ENCODE assay signal across 8 mouse cellular contexts in genomic region chr4:37361254-37361653, GRCm38 (mm10).
"Had no signal": no experiment of that assay in that cellular context is flagged by ENCODE, and none has a peak within 500 bp of the region (broad histone marks: within the 10 kb centered on the region; RNA-seq: fewer than 3 reads in every experiment).

No protein-coding gene starts in this region.

- DNase-seq: lung, adult 18-20 months; lung, embryonic 14.5 days; lung, postnatal 10 days; lung, postnatal 4 days; right cerebral cortex, postnatal 14 days; thymus, adult 2 months; thymus, postnatal 25 days; thymus, postnatal 4 days had no signal
